Mouse (Mus musculus): ENCODE measurements around the gene Gtpbp4. TPM values are rescaled to one million over a fixed set of nuclear protein-coding genes. Genes with fewer than 3 reads are reported as not detected.
"Not testable (repeated sequence)": the region's sequence is repeated elsewhere in the genome, so short reads cannot be mapped to it uniquely, and the experiment has no call there.

Gtpbp4 gene
- total RNA-seq (2021) = 10 to 100 TPM; 37.2 to 41.0 TPM

GRCm38 (mm10) chr13:8995990-8996786 is at the start of gene Gtpbp4:
Gene Gtpbp4, minus strand, starts transcription at chr13:8996083.
- DNase-seq = peak; percentile 96 to 97

GRCm38 (mm10) chr13:9044731-9045130 is 48.8 kb upstream of the Gtpbp4 start:
- DNase-seq = no peak

- DNase-seq = no peak
Measured at GRCm38 (mm10) chr13:9043289-9044049, 47.6 kb upstream of the Gtpbp4 start.

DNA sequence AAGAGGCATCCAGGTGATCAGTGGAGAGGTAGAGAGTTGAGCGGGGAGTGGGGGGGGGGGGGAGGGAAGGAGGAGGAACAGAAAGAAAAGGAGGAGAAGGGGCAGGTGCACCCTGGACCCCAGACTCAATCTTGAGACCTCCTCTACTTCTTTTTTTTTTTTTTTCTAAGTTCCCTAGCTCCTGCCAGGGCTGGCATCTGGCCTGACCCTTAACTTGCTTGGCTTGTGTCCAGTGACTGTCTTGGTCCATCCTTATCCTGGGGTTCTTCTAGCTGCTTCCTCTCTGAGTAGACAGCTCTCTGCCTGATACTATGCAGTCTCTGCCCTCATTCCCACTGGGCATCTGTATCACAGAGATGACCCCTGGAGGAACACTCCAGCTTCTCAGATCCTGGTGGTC is 44.7 kb upstream of the Gtpbp4 start:
- no peak for DNase-seq

DNA sequence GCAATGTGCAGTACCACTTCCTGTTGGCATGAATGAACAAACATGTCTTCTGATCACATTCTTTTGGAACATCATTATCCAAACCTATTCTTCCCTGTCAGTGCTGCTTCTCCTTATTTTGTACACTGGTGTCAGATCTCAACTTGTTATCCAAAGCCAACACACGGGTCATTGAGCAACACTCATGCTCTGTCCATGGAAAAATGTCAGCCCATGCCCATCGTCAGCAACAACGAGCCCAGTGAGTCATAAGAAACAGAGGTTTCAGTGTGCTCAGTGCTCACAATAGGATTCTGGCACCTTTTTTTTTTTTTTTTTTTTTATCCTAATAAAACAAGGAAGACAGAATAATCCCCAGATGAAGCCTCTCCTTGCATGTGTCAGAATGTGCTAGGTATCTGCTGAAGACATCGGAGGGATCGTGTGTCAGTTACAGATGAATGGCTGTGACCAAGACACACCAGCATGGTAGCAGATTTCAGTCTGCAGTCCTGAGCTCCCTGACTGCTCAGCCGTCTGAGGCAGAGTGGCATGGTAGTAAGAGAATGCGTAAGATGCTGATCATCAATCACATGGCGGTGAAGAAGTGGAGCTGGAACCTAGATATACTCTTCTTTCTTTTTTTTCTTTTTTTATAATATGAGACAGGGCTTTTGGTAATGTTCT is 36.2 kb upstream of the Gtpbp4 start:
- DNase-seq = no peak

DNA sequence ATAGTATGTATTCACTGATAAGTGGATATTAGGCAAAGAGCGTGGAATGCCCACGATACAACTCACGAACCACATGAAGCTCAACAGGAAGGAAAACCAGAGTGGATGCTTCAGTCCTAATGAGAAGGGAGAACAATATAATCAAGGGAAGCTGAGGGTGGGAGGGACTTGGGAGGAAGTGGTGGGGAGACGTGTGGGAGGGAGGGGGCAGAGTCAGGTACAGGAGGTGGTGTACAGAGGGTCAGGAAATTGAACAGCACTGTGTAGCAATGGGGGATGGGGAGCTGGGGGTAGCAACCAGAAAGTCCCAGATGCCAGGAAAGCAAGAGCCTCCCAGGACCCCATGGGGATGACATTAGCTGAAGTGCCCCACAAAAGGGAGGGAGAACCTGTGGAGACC is 34.5 kb upstream of the Gtpbp4 start:
- DNase-seq = no peak

DNA sequence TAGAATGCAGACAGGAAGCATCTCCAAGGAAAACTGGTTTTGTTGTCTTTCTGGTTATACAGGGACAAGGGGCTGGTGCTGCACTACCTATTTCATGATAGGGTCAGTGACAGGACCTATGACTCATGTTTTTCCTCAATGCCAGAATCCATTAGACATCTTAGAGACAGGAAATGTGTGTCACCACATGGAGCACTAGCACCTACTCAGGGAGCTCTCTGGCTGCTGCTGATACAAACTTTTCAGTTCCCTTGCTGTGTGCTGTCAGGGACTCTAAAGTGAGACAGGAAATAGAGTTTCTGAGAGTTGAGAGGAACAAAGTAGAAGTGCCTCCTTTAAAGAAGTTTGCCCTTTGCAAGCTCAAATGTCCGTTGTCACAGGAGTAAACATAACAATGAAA is 31.4 kb upstream of the Gtpbp4 start:
- DNase-seq = no peak

DNA sequence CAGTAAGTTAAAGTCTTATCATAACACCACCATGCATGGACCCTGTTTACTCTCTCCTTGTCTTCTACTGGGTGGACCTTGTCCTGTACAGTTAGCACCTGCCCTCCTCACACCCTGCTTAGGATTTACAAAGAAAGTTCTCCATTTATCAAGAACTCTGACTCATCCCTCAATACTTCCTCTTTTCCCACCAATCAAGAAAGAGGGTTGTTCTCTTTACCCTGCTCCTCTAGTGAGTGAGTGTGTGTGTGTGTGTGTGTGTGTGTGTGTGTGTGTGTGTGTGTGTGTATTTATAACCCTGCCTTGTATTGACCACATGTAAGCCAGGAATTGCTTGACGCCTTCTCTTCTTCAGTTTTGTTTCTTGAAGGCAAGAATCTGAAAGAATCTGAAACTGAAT is 26.7 kb upstream of the Gtpbp4 start:
- no peak for DNase-seq

GRCm38 (mm10) chr13:9021556-9021955 is 25.7 kb upstream of the Gtpbp4 start:
- DNase-seq = no peak

GRCm38 (mm10) chr13:9019713-9020112 is 23.8 kb upstream of the Gtpbp4 start:
- no peak for DNase-seq

DNA sequence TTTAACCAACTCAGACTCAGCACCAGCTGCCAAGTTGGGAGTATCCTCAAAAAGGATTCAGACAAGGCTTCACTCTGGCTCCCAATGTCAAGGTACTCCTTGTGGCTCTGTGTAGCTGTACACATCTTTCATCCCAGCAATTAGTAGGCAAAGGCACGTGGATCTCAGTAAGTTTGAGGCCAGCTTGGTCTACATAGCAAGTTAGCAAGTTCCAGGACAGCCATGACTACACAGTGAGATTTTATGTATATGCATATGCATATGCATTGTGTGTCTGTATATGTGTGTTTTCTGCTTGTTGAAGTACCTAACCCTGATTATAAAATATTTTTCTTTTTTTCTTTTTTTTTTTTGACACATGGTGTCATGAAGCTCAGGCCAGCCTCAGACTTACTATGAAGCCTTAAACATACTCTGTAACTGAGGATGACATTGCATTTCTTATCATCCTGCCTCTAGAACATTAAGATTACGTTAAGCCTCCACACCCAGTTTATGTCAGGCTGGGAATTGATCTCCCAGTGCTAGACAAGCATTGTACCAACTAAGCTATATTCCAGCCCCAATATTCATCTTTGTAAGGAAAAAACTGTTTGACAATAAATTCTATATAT is 23.2 kb upstream of the Gtpbp4 start:
- no peak for DNase-seq

DNA sequence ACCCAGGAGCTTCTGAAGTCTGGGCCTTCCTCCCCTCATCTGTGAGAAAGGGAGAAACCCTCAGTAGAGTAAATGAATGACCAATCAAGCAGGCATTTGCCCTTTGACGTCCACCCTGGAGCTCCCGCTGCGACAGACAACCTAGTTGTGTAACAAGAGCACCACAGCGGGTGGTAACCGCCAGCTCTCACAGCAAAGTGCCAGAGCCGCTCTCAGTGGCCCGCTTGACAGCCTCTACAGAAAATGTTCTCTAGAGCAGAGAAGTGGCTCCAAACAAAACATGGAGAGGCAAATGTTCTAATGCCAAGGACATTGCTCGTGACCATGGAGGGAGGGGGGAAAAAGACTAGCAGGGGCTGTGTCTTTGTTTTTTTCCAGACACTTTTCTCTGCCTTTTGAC is 21.3 kb upstream of the Gtpbp4 start:
- DNase-seq = no peak

- DNase-seq = no peak
Measured at GRCm38 (mm10) chr13:9014431-9014830, 18.5 kb upstream of the Gtpbp4 start.

GRCm38 (mm10) chr13:9013483-9013882 is 17.6 kb upstream of the Gtpbp4 start:
- DNase-seq = no peak

DNA sequence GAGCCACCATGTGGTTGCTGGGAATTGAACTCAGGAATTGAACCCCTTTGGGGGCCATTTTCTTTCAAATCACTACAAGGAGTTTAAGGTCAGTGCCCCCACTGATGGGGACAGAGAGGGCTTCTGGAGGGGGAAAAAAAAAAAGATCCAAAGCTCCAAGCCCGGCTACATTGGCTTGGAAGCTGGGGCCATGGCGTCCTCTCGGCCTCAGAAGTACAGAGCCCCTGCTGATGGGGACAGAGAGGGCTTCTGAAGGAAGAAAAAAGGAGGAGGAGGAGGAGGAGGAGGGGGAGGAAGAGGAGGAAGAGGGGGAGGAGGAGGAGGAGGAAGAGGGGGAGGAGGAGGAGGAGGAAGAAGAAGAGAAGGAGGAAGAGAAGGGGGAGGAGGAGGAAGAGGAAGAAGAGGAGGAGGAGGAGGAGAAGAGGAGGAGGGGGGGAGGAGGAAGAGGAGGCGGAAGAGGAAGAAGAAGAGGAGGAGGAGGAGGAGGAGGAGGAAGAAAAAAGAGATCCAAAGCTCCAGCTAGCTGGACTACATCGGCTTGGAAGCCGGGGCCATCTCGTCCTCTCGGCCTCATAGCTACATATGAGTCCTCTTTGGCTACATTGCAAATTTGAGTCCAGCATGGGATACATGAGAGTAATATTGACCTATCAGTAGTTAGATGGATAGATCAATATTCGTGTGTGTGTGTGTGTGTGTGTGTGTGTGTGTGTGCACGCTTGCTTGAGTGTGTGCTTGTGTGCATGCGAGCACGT is 15.9 kb upstream of the Gtpbp4 start:
- peak in 1 of 2 experiments; percentile 13 for DNase-seq

DNA sequence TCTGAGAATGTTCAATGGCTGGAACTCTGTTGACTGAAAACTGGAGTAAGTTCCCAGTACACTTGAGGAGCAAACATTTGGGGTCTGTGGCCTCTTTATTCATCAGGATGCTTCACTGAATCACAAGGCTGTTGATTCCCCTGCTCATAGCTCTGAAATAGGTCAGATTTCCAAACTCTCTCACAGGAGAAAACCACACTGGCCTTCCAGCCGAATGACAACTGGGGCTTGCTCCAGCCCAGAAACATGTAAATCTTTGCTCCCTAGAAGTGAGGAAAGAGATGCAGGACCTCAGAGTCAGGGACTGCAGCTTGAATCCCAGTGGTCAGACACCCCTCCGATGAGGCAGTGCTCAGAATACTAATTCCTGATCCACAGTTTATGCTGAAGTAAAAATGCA is 7.4 kb upstream of the Gtpbp4 start:
- no peak for DNase-seq

- no peak for DNase-seq
Measured at GRCm38 (mm10) chr13:8999464-8999863, 3.6 kb upstream of the Gtpbp4 start.

DNA sequence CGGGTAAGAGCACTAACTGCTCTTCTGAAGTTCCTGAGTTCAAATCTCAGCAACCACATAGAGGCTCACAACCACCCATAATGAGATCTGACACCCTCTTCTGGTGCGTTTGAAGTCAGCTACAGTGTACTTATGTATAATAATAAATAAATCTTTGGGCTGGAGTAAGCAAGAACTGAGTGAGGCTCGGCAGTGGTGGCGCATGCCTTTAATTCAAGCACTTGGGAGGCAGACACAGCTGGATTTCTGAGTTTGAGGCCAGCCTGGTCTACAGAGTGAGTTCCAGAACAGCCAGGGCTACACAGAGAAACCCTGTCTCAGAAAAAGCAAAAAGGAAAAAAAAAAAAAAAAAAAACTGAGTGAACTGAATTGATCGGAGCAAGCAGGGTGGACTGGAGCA is 1.3 kb upstream of the Gtpbp4 start:
- DNase-seq = not testable (repeated sequence)

GRCm38 (mm10) chr13:8995159-8995989 is 509 bp downstream of the Gtpbp4 start:
- no peak for DNase-seq

DNA sequence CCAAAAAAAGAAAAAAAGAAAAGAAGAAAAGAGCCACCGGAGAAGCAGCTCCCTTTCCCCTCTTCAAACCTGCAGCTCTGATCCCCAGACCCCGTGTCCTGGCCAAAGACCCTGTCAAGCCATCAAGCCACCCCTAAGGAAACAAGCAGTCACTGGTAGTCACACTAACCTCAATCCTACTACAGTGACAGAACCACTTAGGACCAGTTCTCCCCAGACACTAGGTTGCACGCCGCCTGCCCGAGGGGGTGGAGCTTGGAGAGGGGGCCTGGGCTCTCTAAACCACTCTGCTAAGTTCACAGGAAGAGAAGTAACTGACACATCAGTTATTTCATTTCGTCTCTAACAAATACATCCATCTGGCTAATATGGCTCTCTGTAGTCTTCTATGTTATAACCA is 3.7 kb downstream of the Gtpbp4 start:
- no peak for DNase-seq

- no peak for DNase-seq
Measured at GRCm38 (mm10) chr13:8972972-8973371, 22.9 kb downstream of the Gtpbp4 start.

Measured in layer of hippocampus, postnatal 36 days (tissue).